ENCODE assay signal across 21 mouse cellular contexts in the genomic region with DNA sequence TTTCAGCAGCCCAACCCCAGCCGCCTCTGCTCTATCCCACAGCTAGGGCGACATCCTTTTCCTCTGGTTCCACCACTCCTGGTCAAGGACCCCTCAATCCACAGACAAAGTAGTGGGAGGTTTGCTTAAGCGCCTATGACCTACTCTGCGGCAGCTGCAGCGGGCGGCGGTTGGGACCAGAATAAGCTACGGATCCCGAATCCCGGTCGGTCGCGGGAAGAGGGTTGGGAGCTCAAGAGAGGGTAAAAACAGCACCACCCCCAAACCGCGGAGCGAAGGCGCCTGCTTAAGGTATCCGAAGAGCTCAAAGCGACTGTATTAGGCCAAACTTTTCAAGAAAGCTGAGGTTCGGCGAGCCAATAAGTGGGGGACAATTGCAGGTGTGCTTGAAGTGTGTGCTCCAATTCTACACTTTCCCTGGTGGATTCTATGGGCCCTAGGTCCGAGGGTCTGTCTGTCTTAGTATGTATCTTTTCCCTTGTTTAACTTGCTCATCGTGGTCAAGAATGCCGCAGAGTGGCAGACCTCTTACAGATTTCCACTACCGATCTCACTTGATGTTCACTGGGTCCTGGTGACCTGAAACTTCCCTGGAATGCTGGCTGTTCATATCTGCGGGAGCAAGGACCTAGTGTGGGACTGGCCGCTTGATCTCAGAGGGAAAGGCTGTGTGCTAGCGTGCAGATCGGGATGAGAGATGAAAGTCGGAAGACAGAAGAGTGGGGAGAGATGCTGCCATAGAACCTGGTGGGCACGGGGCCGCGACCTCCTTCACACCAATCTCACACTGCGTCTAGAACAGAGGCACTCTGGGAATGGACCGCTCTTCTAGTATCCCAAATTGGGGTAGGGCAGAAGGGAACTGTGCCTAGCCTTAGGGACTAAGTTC. TPM values are rescaled to one million over a fixed set of nuclear protein-coding genes. Genes with fewer than 3 reads are reported as not detected.
A peak's percentile ranks its signal among the peaks of the same experiment; 100 is the strongest.
DNase-seq lines count a peak whose midpoint lies in the region; ATAC-seq and TF ChIP-seq lines count a peak whose summit lies in the region.
"Had no signal": no experiment of that assay in that cellular context is flagged by ENCODE, and none has a peak within 500 bp of the region (broad histone marks: within the 10 kb centered on the region; RNA-seq: fewer than 3 reads in every experiment).

No protein-coding gene starts in this region.

- no peak for ATAC-seq in kidney, embryonic 14.5 days (ENCODE audit: low FRiP score, low TSS enrichment)

- no peaks in the 10 kb centered on the region; the same call in 1 of the 2 replicates for H3K4me1 ChIP-seq in kidney, embryonic 14.5 days (ENCODE audit: control insufficient read depth, insufficient read depth, low read length)
- peaks cover 26% of the 10 kb centered on the region for H3K4me1 ChIP-seq in E14TG2a.4 (replicated peaks; ENCODE audit: low read depth, low read length)
- H3K4me1 ChIP-seq in limb, embryonic 10.5 days, result peaks cover 28% of the 10 kb centered on the region

- peak overlapping the region; percentile 11 for H3K4me3 ChIP-seq in kidney, embryonic 14.5 days (ENCODE audit: low read length)
- H3K4me3 ChIP-seq in E14TG2a.4 (replicated peaks; ENCODE audit: low read length), result peak overlapping the region; percentile 35; the same call in 1 of the 2 replicates
- H3K4me3 ChIP-seq in limb, embryonic 10.5 days, result peak overlapping the region; percentile 17; the same call in 1 of the 2 replicates
- H3K4me3 ChIP-seq in left cerebral cortex, adult 2 months, result no peak overlapping the region
- H3K4me3 ChIP-seq: forebrain, embryonic 12.5 days; megakaryocyte, embryonic 14.5 days had no signal

- 12% methylated on average over 35 of the region's 35 CpGs for WGBS in kidney, embryonic 14.5 days
- 3% methylated on average over 35 of the region's 35 CpGs for WGBS in limb, embryonic 10.5 days

- H3K4me2 ChIP-seq in kidney, embryonic 14.5 days (replicated peaks; ENCODE audit: low read depth, low read length), result peak overlapping the region; percentile 31
- H3K4me2 ChIP-seq: forebrain, embryonic 12.5 days; liver, embryonic 11.5 days had no signal

- no peak overlapping the region for H3K27ac ChIP-seq in kidney, embryonic 14.5 days (ENCODE audit: low read depth, low read length)
- no peak overlapping the region for H3K27ac ChIP-seq in limb, embryonic 10.5 days
- H3K27ac ChIP-seq in left cerebral cortex, adult 2 months, result no peak overlapping the region
- H3K27ac ChIP-seq: forebrain, embryonic 12.5 days had no signal

- H3K27me3 ChIP-seq in kidney, embryonic 14.5 days (ENCODE audit: control insufficient read depth, insufficient read depth, low read length), result peaks cover 66% of the 10 kb centered on the region
- peaks cover 88% of the 10 kb centered on the region for H3K27me3 ChIP-seq in E14TG2a.4 (ENCODE audit: insufficient read depth, low read length)
- peaks cover 100% of the 10 kb centered on the region for H3K27me3 ChIP-seq in limb, embryonic 10.5 days (ENCODE audit: low read depth, poor library complexity, severe bottlenecking)

- no peaks in the 10 kb centered on the region for H3K9me3 ChIP-seq in kidney, embryonic 14.5 days (ENCODE audit: control insufficient read depth, low read length)
- H3K9me3 ChIP-seq in E14TG2a.4 (ENCODE audit: low read length), result no peaks in the 10 kb centered on the region
- no peaks in the 10 kb centered on the region for H3K9me3 ChIP-seq in limb, embryonic 10.5 days (replicated peaks)
- H3K9me3 ChIP-seq: forebrain, embryonic 12.5 days; megakaryocyte, embryonic 14.5 days had no signal

- intact Hi-C loops in left cerebral cortex, adult 2 months (cut with DNase I), result loop anchor here (5.0 kb wide), 1 partner anchor 246 kb away; no protein-coding TSS in a partner anchor

- DNase-seq in kidney, adult 9 months, result no peak
- peak; percentile 35 for DNase-seq in embryo, embryonic 10 days (ENCODE audit: low spot score)
- DNase-seq in limb, embryonic 10.5 days (ENCODE audit: low spot score), result peak; percentile 62
- no peak for DNase-seq in liver
- no peak for DNase-seq in left cerebral cortex, adult 2 months (ENCODE audit: extremely low spot score in 1 of 2, low spot score in 2 of 2)
- DNase-seq: cerebellum, adult 11-12 months; layer of hippocampus, postnatal 36 days had no signal

- H3K36me3 ChIP-seq in kidney, embryonic 14.5 days (ENCODE audit: control insufficient read depth, insufficient read depth, low read length), result peaks cover 10% of the 10 kb centered on the region; the same call in 1 of the 2 replicates
- no peaks in the 10 kb centered on the region for H3K36me3 ChIP-seq in E14TG2a.4 (ENCODE audit: insufficient read depth, low read length)
- no peaks in the 10 kb centered on the region for H3K36me3 ChIP-seq in limb, embryonic 10.5 days
- H3K36me3 ChIP-seq: forebrain, embryonic 12.5 days had no signal

- no peak for TF ChIP-seq CTCF in E14TG2a.4 (conservative IDR thresholded peaks at IDR 0.05; ENCODE audit: low read length)
- no peak for TF ChIP-seq CTCF in left cerebral cortex, adult 2 months (IDR thresholded peaks at IDR 0.05)

- H3K9ac ChIP-seq in kidney, embryonic 14.5 days (ENCODE audit: low read depth, low read length), result no peak overlapping the region
- H3K9ac ChIP-seq: forebrain, embryonic 12.5 days had no signal

RNA-seq across cellular contexts. Expression of gene Foxd2, which starts 4.3 kb away (rescaled TPM):
- 5.0 and 8.3 TPM in 2 replicates for polyA plus RNA-seq in kidney, embryonic 14.5 days (2014; fragmentation: Nextera tagmentation; extraction: Ambion mirVana)
- 0.81 and 1.1 TPM in 2 replicates for polyA plus RNA-seq in limb, embryonic 10.5 days (2016; fragmentation: Nextera tagmentation; extraction: Ambion mirVana)
- under 1 TPM; 0.35 to 0.63 TPM for total RNA-seq in left cerebral cortex, adult 2 months (2021)

RNA-seq across cellular contexts. Expression of gene Foxe3, which starts 12.9 kb away (rescaled TPM):
- not detected in 2 replicates for polyA plus RNA-seq in kidney, embryonic 14.5 days (2014; fragmentation: Nextera tagmentation; extraction: Ambion mirVana)
- polyA plus RNA-seq in limb, embryonic 10.5 days (2016; fragmentation: Nextera tagmentation; extraction: Ambion mirVana), result not detected in 2 replicates
- not detected for total RNA-seq in left cerebral cortex, adult 2 months (2021)
- total RNA-seq: adrenal gland, postnatal 36 days; common myeloid progenitor, adult 5-6 weeks; granulocyte monocyte progenitor cell, adult 5-6 weeks; layer of hippocampus, postnatal 36 days; neutrophil, adult 5-6 weeks had no signal
- polyA plus RNA-seq: C2C12; forebrain, embryonic 12.5 days; heart, postnatal 0 days; hindbrain, embryonic 16.5 days; liver, embryonic 11.5 days; lung, embryonic 16.5 days; urinary bladder, adult 2 months had no signal

Comparison
In these comparisons a context has a peak if more than half of its experiments do, and no peak if none do; other contexts are left out.
1. DNase-seq: peak in embryo, embryonic 10 days (single experiment) and limb, embryonic 10.5 days (single experiment); none in kidney, adult 9 months (single experiment), liver (single experiment) and left cerebral cortex, adult 2 months (0 of 2).